Mouse (Mus musculus) MEL-GATA-1-ER (cell line): Measurements from ENCODE around the gene Psmc1.

ENCODE experiments used
- DNase-seq: peaks from one replicate; pipeline ENCODE4 v3.0.0-alpha.2; 2012; ENCODE audit warnings: low read depth; ENCODE audit errors: extremely low read depth

Psmc1 gene

GRCm38 (mm10) chr12:100109986-100110696 lies at the start of gene Psmc1:
Gene Psmc1 (plus strand): TSS chr12:100110154.
- peak; percentile 90 for DNase-seq

- DNase-seq, result no peak
Observed at GRCm38 (mm10) chr12:100061071-100061470, 48.9 kb upstream of the Psmc1 start.

- DNase-seq, result no peak
Observed at GRCm38 (mm10) chr12:100061826-100062225, 48.1 kb upstream of the Psmc1 start.

GRCm38 (mm10) chr12:100062584-100062983 lies 47.4 kb upstream of the Psmc1 start:
- no peak for DNase-seq

- DNase-seq, result no peak
Observed at GRCm38 (mm10) chr12:100065109-100065508, 44.8 kb upstream of the Psmc1 start.

GRCm38 (mm10) chr12:100067477-100067876 lies 42.5 kb upstream of the Psmc1 start:
- DNase-seq, result no peak

- no peak for DNase-seq
Observed at GRCm38 (mm10) chr12:100073201-100073672, 36.7 kb upstream of the Psmc1 start.

GRCm38 (mm10) chr12:100075715-100076114 lies 34.2 kb upstream of the Psmc1 start:
- DNase-seq, result no peak

GRCm38 (mm10) chr12:100079636-100080286 lies 30.2 kb upstream of the Psmc1 start:
- no peak for DNase-seq

GRCm38 (mm10) chr12:100088026-100088425 lies 21.9 kb upstream of the Psmc1 start:
- no peak for DNase-seq

GRCm38 (mm10) chr12:100089265-100089664 lies 20.7 kb upstream of the Psmc1 start:
- no peak for DNase-seq

GRCm38 (mm10) chr12:100090750-100091149 lies 19.2 kb upstream of the Psmc1 start:
- DNase-seq, result no peak

GRCm38 (mm10) chr12:100093046-100093445 lies 16.9 kb upstream of the Psmc1 start:
- DNase-seq, result no peak

GRCm38 (mm10) chr12:100099971-100100706 lies 9.8 kb upstream of the Psmc1 start:
- no peak for DNase-seq

GRCm38 (mm10) chr12:100100707-100101030 lies 9.3 kb upstream of the Psmc1 start:
- no peak for DNase-seq

GRCm38 (mm10) chr12:100101651-100102050 lies 8.3 kb upstream of the Psmc1 start:
- DNase-seq, result no peak

- no peak for DNase-seq
Observed at GRCm38 (mm10) chr12:100104530-100104929, 5.4 kb upstream of the Psmc1 start.

GRCm38 (mm10) chr12:100106275-100106895 lies 3.6 kb upstream of the Psmc1 start:
- peak; percentile 74 for DNase-seq

- no peak for DNase-seq
Observed at GRCm38 (mm10) chr12:100107436-100107835, 2.5 kb upstream of the Psmc1 start.

- DNase-seq, result no peak
Observed at GRCm38 (mm10) chr12:100115982-100116381, 6.0 kb downstream of the Psmc1 start.

- DNase-seq, result no peak
Observed at GRCm38 (mm10) chr12:100122921-100123381, 13.0 kb downstream of the Psmc1 start.

- DNase-seq, result no peak
Observed at GRCm38 (mm10) chr12:100123476-100123875, 13.5 kb downstream of the Psmc1 start.
